Mouse (Mus musculus): ENCODE data around the gene Ppp6c.

- no peak for TF ChIP-seq POLR2A (IDR thresholded peaks at IDR 0.05; ENCODE audit: low read depth, low read length)
- TF ChIP-seq CTCF (conservative IDR thresholded peaks at IDR 0.05 in 1 of 2, IDR thresholded peaks at IDR 0.05 in 1 of 2; ENCODE audit: low read depth in 2 of 2, low read length in 2 of 2) = no peak
- no peak for TF ChIP-seq MAX (IDR thresholded peaks at IDR 0.05; ENCODE audit: low read length)
- no peak for TF ChIP-seq PAX5 (IDR thresholded peaks at IDR 0.05; ENCODE audit: low read length)
- no peak for TF ChIP-seq USF2 (conservative IDR thresholded peaks at IDR 0.05; ENCODE audit: low read depth, low read length)
- TF ChIP-seq NRF1 (IDR thresholded peaks at IDR 0.05; ENCODE audit: low read depth, low read length) = no peak
- no peak for TF ChIP-seq HCFC1 (IDR thresholded peaks at IDR 0.05; ENCODE audit: low read depth, low read length)
- TF ChIP-seq MEF2A (IDR thresholded peaks at IDR 0.05; ENCODE audit: borderline replicate concordance, low read depth, low read length) = no peak
- no peak for TF ChIP-seq ZC3H11A (IDR thresholded peaks at IDR 0.05; ENCODE audit: low read depth, low read length)
- TF ChIP-seq ZKSCAN1 (IDR thresholded peaks at IDR 0.05; ENCODE audit: borderline replicate concordance, low read depth, low read length) = no peak
- no peak for TF ChIP-seq ELF1 (IDR thresholded peaks at IDR 0.05; ENCODE audit: low read depth, low read length)
- no peak for TF ChIP-seq EP300 (IDR thresholded peaks at IDR 0.05; ENCODE audit: low read length)
- no peak for TF ChIP-seq RCOR1 (conservative IDR thresholded peaks at IDR 0.05; ENCODE audit: low read depth, low read length)
- no peak for TF ChIP-seq TCF12 (IDR thresholded peaks at IDR 0.05; ENCODE audit: low read depth, low read length)
These were observed 6.2 kb downstream of the Ppp6c start for GRCm38 (mm10) chr2:39220010-39220409.

All from CH12.LX (cell line).